Mouse (Mus musculus) monocyte, adult 5-6 weeks (primary cell): ENCODE measurements around the gene Ifna1. TPM values are rescaled to one million over a fixed set of nuclear protein-coding genes. Genes with fewer than 3 reads are reported as not detected.
"Not testable (repeated sequence)": the region's sequence is repeated elsewhere in the genome, so short reads cannot be mapped to it uniquely, and the experiment has no call there.

ENCODE experiments used
- ATAC-seq: fragments of 153-309, 156-312 bp; replicated peaks from 2 replicates; pipeline ENCODE4 v1.8.0; 2017; ENCODE audit warnings: mild to moderate bottlenecking; ENCODE audit not compliant: low TSS enrichment, insufficient number of reproducible peaks, severe bottlenecking, poor library complexity, low FRiP score
- total RNA-seq: library from RNA; stranded (forward); fragments of 200-1000, 200-491, 200-594 nt; gene quantifications from 3 replicates; pipeline ENCODE4 v1.2.3, GENCODE M21; 2017

Ifna1 gene
- total RNA-seq = not detected in 3 replicates

DNA sequence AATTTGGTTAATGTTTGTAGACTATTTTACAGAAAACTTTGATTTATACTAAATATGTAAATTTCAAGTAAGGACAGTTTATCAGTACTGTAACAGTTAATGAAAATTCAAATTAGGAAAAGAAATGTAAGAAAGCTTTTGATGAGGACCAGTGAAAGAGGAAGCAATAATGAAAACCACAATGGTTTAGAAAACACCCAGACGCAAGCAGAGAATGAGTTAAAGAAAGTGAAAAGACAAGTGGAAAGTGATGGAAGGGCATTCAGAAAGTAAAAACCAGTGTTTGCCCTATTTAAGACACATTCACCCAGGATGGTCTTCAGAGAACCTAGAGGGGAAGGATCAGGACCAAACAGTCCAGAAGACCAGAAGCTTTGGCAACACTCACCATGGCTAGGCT is at the start of gene Ifna1:
Gene Ifna1, plus strand, starts transcription at position 390 of the 400 bp plus-strand sequence.
- ATAC-seq = no peak

DNA sequence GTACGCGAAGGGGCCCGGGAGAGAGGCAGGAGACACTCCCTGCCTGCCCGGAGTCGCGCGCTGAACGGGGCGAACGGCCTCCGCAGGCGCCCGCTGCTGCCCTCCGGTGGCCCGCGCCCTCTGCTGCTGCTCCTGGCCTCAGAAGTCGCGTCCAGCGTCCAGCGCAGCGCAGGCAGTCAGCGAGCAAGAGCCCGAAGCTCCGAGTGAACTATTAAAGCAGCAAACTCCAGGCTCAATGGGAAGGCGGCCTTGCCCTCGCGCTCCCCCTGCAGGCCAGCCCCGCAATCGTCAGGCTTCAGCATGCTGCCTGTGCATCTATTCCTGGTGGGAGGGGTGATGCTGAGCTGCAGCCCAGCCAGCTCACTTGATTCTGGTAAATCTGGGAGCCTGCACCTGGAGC is 46.9 kb upstream of the Ifna1 start, which contains the start of gene Gm13287:
Gene Gm13287, plus strand, starts transcription at position 301 of the 400 bp plus-strand sequence.
- ATAC-seq = not testable (repeated sequence)

DNA sequence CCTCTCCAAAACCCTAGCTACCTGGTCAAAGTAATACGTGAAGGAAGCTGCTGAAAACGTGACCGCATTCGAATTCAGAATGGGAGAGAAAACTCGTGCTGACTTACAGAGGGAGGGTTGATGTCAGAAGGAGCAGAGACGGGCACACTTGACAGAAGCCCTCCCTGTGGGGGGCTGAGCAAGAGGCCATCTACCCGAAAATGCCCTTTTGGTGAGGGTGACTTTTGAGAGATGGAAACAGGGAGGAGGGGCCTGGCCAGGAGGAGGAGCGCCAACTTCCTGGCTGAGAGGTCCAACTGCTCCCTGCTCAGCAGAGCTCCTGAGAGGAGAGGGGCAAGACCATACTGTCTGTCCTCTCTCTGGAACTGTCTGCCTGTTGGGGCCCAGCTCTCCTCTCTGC is 44.7 kb upstream of the Ifna1 start, which contains the start of gene Gm13288:
Gene Gm13288, plus strand, starts transcription at position 301 of the 400 bp plus-strand sequence.
- not testable (repeated sequence) for ATAC-seq

DNA sequence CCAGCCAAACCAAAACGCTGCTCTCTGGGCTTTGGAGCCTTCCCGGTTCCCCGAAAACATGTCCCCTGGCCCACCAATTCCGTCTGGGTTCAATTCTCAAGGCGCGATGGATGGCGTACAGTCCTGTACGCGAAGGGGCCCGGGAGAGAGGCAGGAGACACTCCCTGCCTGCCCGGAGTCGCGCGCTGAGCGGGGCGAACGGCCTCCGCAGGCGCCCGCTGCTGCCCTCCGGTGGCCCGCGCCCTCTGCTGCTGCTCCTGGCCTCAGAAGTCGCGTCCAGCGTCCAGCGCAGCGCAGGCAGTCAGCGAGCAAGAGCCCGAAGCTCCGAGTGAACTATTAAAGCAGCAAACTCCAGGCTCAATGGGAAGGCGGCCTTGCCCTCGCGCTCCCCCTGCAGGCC is 44.1 kb upstream of the Ifna1 start:
- not testable (repeated sequence) for ATAC-seq

DNA sequence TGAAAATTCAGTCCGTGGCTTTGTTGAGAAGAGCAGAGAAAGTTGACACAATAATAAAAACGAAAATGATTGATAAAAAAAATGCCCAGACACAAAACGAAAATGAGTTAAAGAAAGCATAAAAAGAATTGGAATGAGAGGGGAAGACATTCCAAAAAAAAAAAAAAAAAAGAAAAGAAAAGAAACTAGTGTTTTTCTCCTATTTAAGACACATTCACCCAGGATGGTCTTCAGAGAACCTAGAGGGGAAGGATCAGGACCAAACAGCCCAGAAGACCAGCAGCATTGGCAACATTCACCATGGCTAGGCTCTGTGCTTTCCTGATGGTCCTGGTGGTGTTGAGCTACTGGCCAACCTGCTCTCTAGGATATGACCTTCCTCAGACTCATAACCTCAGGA is 34.0 kb upstream of the Ifna1 start, which contains the start of gene Ifna7:
Gene Ifna7, plus strand, starts transcription at position 301 of the 400 bp plus-strand sequence.
- no peak for ATAC-seq

DNA sequence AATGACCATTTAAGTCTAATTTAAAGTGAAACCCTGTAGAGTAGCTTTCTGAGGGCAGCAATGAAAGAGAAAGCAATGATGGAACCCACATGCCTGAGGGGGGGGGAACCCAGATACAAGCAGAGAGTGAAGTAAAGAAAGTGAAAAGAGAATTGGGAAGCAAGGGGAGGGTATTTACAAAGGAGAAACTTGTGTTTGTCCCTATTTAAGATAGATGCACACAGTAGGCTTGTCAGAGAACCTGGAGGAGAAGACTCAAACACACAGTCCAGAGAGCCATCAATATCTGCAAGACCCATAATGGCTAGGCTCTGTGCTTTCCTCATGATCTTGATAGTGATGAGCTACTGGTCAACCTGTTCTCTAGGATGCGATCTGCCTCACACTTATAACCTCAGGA is 30.2 kb upstream of the Ifna1 start, which contains the start of gene Ifna11:
Gene Ifna11, plus strand, starts transcription at position 301 of the 400 bp plus-strand sequence.
- no peak for ATAC-seq

DNA sequence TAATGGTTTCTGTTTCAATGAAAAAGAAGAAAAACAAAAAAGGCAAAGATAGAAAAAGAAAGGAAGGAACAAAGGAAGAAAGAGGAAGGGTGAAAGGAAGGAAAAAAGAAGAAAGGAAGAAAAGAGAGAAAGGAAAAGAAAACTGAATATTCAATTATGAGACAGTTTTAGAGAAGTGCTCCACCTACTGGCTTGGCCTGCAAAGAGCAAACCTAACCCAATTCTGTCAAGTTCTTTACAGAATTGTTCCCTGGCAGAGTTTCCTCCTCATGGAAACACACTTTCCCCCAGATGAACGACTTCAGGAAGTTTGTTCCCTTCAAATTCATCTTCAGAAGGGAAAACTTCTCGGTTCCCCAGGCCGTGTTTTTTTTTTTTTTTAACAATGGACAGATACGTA is 26.9 kb upstream of the Ifna1 start:
- no peak for ATAC-seq

DNA sequence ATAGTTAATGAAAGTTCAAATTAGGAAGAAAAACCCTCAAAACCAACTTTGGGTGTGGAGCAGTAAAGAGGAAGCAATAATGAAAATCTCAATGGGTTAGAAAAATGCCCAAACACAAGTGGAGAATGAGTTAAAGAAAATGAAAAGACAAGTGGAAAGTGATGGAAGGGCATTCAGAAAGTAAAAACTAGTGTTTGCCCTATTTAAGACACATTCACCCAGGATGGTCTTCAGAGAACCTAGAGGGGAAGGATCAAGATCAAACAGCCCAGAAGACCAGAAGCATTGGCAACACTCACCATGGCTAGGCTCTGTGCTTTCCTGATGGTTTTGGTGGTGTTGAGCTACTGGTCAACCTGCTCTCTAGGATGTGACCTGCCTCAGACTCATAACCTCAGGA is 22.8 kb upstream of the Ifna1 start, which contains the start of gene Ifna6:
Gene Ifna6, plus strand, starts transcription at position 301 of the 400 bp plus-strand sequence.
- ATAC-seq = not testable (repeated sequence)

DNA sequence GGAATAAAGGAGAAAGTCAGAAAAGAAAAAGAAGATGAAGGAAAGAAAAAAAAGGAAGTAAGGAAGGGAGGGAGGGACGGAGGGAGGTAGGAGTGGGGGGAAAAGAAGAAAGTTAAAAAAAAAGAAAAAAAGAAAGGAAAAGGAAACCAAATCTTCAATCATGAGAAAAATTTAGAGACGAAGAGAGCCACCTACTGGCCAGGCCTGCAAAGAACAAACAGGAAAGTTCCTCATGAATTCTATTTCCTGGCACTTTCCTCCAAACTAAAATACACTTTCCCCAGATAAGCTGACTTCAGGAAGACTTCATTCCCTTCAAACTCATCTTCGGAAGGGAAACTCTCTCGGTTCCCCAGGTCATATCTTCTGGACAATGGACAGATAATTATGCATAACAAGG is 19.4 kb upstream of the Ifna1 start:
- ATAC-seq = no peak

DNA sequence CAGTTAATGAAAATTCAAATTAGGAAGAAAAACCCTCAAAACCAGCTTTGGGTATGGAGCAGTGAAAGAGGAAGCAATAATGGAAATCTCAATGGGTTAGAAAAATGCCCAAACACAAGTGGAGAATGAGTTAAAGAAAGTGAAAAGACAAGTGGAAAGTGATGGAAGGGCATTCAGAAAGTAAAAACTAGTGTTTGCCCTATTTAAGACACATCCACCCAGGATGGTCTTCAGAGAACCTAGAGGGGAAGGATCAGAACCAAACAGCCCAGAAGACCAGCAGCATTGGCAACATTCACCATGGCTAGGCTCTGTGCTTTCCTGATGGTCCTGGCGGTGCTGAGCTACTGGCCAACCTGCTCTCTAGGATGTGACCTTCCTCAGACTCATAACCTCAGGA is 14.7 kb upstream of the Ifna1 start, which contains the start of gene Ifna5:
Gene Ifna5, plus strand, starts transcription at position 301 of the 400 bp plus-strand sequence.
- not testable (repeated sequence) for ATAC-seq

DNA sequence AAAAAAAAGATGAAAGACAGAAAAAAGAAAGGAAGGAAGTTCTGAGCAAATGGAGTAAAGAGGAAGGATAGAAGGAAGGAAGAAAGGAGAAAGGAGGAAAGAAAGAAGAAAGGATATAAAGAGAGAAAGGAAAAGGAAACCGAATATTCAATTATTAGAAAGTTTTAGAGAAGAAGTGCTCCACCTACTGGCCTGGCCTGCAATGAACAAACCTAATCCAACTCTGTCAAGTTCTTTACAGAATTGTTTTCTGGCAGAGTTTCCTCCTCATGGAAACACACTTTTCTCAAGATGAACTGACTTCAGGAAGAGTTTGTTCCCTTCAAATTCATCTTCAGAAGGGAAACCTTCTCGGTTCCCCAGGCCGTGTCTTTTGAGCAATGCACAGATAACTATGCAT is 11.1 kb upstream of the Ifna1 start:
- no peak for ATAC-seq

DNA sequence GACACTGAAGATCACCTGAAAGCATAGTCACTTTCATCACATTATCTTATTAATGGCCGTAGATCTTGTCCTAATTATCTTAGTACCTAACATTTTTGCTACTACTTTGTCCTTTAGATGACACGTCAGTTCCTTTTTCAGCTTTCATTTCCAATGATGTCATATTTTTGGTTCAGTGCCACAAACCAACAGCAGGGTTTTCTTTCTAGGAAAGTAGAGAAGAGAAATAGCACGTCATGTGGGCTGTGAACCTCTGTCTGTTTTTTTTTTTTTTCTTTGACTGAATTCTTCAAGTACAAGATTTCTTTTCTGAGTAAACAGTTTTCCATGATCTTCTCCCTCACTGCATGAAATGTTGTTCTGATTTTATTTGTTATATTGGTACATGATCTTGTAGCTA is 9.8 kb upstream of the Ifna1 start:
- no peak for ATAC-seq

DNA sequence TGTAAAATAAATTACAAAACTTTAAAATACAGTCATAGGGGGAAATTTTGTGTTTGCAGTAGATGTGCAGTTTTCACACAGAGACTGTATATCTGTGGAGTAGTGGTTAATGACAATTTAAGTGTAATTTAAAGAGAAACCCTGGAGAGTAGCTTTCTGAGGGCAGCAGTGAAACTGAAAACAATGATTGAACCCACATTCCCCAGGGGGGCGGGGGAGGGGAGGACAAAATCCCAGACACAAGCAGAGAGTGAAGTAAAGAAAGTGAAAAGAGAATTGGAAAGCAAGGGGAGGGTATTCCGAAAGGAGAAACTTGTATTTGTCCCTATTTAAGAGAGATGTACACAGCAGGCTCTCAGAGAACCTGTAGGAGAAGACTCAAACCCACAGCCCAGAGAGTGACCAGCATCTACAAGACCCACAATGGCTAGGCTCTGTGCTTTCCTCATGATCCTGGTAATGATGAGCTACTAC is 8.4 kb upstream of the Ifna1 start, which contains the start of gene Ifna4:
Gene Ifna4, plus strand, starts transcription at position 424 of the 474 bp plus-strand sequence.
- no peak for ATAC-seq

DNA sequence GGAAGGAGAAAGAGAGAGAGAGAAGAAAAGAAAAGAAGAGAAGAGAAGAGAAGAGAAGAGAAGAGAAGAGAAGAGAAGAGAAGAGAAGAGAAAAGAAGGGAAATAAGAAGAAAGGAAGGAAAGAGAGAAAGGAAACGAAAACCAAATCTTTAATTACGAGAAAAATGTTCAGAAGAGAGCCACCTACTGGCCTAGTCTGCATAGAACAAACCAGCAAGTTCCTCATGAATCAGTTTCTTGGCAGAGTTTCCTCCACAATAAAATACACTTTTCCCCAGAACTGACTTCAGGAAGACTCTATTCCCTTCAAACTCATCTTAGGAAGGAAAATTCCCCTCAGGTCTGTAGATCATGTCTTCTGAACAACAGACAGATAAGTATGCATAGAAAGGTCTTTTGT is 4.6 kb upstream of the Ifna1 start:
- no peak for ATAC-seq

DNA sequence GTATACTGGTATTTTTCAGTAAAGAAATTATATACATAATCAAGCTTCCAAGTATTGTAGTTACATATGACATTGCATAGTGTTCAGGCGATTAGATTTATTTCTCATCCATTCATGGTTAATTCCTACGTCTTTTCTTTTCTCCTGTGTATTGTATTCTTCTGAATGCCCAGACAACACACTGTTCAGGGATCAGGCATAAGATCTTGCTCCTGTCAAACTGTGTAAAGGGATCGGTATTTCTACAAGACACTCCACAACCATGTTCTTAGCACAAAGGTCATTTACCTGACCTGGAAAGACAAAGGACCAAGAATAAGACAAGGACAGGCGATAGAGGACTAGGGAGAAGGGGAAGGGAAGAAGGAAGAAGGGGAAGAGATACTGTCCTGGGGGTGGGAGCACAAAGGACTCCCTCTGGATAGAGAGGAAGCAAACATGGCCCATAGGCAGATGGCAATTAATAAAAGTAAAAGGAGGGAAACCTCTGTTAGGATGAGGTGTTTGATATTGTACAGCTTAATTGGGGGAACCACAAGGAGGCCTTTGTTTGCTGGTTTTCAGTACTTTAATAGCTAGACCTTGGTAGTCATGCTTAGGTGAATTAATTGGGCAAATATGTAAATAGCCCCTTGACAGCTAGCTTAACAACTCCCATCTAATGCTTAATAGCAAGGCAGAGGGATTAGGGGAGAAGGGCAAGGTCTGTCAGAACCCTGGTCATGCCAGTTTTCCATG is 1.3 kb downstream of the Ifna1 start:
- no peak for ATAC-seq

DNA sequence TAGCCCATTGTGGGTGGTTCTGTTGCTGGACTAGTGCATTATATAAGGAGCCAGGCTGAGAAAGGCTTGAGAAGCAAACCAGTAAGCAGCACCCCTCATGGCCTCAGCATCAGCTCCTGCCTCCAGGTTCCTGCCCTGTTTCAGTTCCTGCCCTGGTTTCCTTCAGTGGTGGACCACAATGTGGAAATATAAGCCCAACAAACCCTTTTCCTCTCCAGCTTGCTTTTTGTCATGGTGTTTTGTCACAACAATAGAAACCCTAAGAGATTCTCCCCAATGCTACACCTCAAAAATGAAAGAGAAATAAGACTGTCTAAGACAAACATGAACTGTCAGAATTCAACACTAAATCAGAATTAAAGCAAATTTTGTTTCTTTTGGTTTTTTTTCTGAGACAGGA is 9.3 kb downstream of the Ifna1 start:
- ATAC-seq = no peak

DNA sequence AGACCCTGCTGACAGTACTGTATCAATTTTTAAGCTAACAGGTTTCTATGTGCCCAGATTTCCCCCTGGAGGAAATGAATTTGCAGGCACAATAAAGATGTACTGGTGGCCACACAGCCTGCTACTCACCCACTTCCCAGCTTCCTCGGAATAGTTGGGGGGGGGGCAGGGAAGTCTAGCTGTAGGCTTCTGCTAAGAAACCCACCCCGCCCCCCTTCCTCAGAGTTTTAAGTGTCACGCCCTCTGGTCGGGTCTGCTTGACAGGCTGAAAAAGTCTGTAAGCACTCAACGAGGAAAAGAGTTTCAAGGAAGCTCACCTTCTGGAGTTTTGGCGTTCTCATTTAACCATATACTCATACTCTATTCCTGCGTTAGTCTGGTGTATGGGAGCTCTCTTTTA is 13.4 kb downstream of the Ifna1 start:
- no peak for ATAC-seq

DNA sequence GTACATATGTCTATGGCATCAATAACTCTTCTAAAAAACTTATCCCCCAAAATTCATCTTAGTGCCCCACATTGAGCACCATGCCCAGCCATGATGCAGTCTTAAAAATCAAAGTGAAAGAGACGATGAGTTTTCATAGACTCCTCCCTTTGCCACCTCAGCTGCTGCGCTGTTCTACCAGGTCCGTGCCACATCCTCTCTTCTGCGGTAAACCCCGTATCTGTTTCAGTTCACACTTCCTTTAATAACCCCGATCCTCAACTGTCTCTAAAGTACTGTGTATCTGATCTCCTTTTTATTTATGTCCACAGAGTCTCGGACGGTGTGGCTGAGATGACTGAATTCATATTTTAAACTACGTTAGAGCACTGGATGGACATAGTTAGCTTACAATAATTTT is 14.7 kb downstream of the Ifna1 start:
- ATAC-seq = peak; percentile 83

DNA sequence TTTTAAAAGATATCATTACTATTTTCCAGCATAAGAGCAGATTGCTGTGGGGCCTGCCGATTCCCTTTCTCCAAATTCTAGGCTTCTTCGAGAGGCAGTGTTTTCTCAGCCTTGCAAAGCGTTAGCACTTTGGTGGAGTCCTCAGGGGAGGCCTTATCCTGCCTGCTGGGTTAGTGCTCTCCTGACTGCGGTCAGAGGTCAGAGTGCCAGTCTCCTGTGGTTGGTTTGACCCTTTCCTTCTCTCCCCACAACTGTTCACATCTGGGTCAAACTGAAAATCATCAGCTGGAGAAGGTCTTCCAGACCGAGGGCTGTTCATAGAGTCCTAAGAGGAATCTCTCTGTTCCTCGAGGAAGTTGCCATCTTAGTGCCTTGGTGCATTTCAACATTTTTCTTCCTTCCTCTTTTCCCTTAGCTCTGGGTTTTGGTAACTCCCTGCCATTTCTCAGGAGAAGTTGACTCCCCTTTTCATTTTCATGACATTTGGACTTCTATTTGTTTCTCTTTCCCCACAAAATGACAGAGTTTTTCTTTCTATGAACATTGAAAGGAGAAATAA is 15.2 kb downstream of the Ifna1 start:
- peak; percentile 36; the same call in 1 of the 2 replicates for ATAC-seq
